Mouse (Mus musculus): ENCODE results near the gene Atp5d. TPM values are rescaled to one million over a fixed set of nuclear protein-coding genes. Genes with fewer than 3 reads are reported as not detected.

The Atp5d gene
- total and polyA plus RNA-seq, 2 experiments from 2014 or later = 259 to 607 TPM

- WGBS = 18% methylated on average over 49 of the region's 55 CpGs
- DNase-seq (ENCODE audit: low spot score) (peak; percentile 83), ATAC-seq (ENCODE audit: low FRiP score) (peak; percentile 75)
- Histone ChIP-seq H3K27me3 (ENCODE audit: insufficient read depth, low read length) (no peaks in the 10 kb centered on the region), H3K27ac (ENCODE audit: low read depth, low read length) (peak overlapping the region; percentile 67), H3K9ac (replicated peaks; ENCODE audit: low read length, poor library complexity, severe bottlenecking) (no peak overlapping the region; the same call in 1 of the 2 replicates), H3K4me2 (ENCODE audit: low read depth, low read length, poor library complexity, severe bottlenecking) (peak overlapping the region; percentile 10; the same call in 1 of the 2 replicates), H3K4me1 (ENCODE audit: insufficient read depth, low read length) (peaks cover 10% of the 10 kb centered on the region; the same call in 1 of the 2 replicates), H3K9me3 (ENCODE audit: low read length) (no peaks in the 10 kb centered on the region), H3K4me3 (ENCODE audit: low read depth, low read length) (peak overlapping the region; percentile 7; the same call in 1 of the 2 replicates), H3K36me3 (ENCODE audit: insufficient read depth, low read length) (peaks cover 83% of the 10 kb centered on the region)
- TF ChIP-seq CTCF (IDR thresholded peaks at IDR 0.05) = peak; percentile 36; the same call in 1 of the 2 replicates
Measured at GRCm38 (mm10) chr10:80131316-80131951, 7.0 kb upstream of the Atp5d start.

- Histone ChIP-seq H3K27ac (ENCODE audit: low read depth, low read length) (peak overlapping the region; percentile 67), H3K4me1 (ENCODE audit: insufficient read depth, low read length) (peaks cover 15% of the 10 kb centered on the region), H3K9me3 (ENCODE audit: low read length) (no peaks in the 10 kb centered on the region), H3K4me3 (ENCODE audit: low read depth, low read length) (peak overlapping the region; percentile 7; the same call in 1 of the 2 replicates), H3K4me2 (ENCODE audit: low read depth, low read length, poor library complexity, severe bottlenecking) (peak overlapping the region; percentile 10; the same call in 1 of the 2 replicates), H3K27me3 (ENCODE audit: insufficient read depth, low read length) (no peaks in the 10 kb centered on the region), H3K36me3 (ENCODE audit: insufficient read depth, low read length) (peaks cover 77% of the 10 kb centered on the region), H3K9ac (replicated peaks; ENCODE audit: low read length, poor library complexity, severe bottlenecking) (no peak overlapping the region; the same call in 1 of the 2 replicates)
- ATAC-seq (ENCODE audit: low FRiP score) = 0 out of 2 replicates have a peak, but pooled peaks have one; percentile 33
- DNase-seq (ENCODE audit: low spot score) = peak; percentile 22
- WGBS = 22% methylated on average over 27 of the region's 27 CpGs
- TF ChIP-seq CTCF (IDR thresholded peaks at IDR 0.05) = no peak
Measured at GRCm38 (mm10) chr10:80131952-80132350, 6.5 kb upstream of the Atp5d start.

- WGBS = 63% methylated on average over 8 of the region's 8 CpGs
- Histone ChIP-seq H3K27me3 (ENCODE audit: insufficient read depth, low read length) (no peaks in the 10 kb centered on the region), H3K27ac (ENCODE audit: low read depth, low read length) (no peak overlapping the region), H3K4me2 (ENCODE audit: low read depth, low read length, poor library complexity, severe bottlenecking) (no peak overlapping the region), H3K4me3 (ENCODE audit: low read depth, low read length) (no peak overlapping the region), H3K36me3 (ENCODE audit: insufficient read depth, low read length) (peaks cover 65% of the 10 kb centered on the region), H3K9me3 (ENCODE audit: low read length) (no peaks in the 10 kb centered on the region), H3K4me1 (ENCODE audit: insufficient read depth, low read length) (peaks cover 20% of the 10 kb centered on the region), H3K9ac (replicated peaks; ENCODE audit: low read length, poor library complexity, severe bottlenecking) (no peak overlapping the region)
- TF ChIP-seq CTCF (IDR thresholded peaks at IDR 0.05) = peak; percentile 36
- ATAC-seq (ENCODE audit: low FRiP score) = no peak
- no peak for DNase-seq (ENCODE audit: low spot score)
Measured at GRCm38 (mm10) chr10:80133226-80133849, 5.1 kb upstream of the Atp5d start.

GRCm38 (mm10) chr10:80134421-80134820 lies 4.0 kb upstream of the Atp5d start:
- DNase-seq (ENCODE audit: low spot score) = no peak

GRCm38 (mm10) chr10:80135161-80135560 lies 3.3 kb upstream of the Atp5d start:
- H3K27me3 ChIP-seq (ENCODE audit: insufficient read depth, low read length) = no peaks in the 10 kb centered on the region
- peaks cover 20% of the 10 kb centered on the region for H3K4me1 ChIP-seq (ENCODE audit: insufficient read depth, low read length)
- no peak overlapping the region for H3K9ac ChIP-seq (replicated peaks; ENCODE audit: low read length, poor library complexity, severe bottlenecking)
- WGBS = 89% methylated on average over 10 of the region's 10 CpGs
- ATAC-seq (ENCODE audit: low FRiP score) (no peak), DNase-seq (ENCODE audit: low spot score) (no peak)
- H3K36me3 ChIP-seq (ENCODE audit: insufficient read depth, low read length) = peaks cover 47% of the 10 kb centered on the region
- H3K9me3 ChIP-seq (ENCODE audit: low read length) = no peaks in the 10 kb centered on the region
- H3K27ac ChIP-seq (ENCODE audit: low read depth, low read length) = no peak overlapping the region
- no peak for TF ChIP-seq CTCF (IDR thresholded peaks at IDR 0.05)
- no peak overlapping the region for H3K4me2 ChIP-seq (ENCODE audit: low read depth, low read length, poor library complexity, severe bottlenecking)
- H3K4me3 ChIP-seq (ENCODE audit: low read depth, low read length) = no peak overlapping the region

More at GRCm38 (mm10) chr10:80134421-80134820, 4.0 kb upstream of the Atp5d start:
- H3K27ac ChIP-seq (ENCODE audit: low read depth, low read length) = no peak overlapping the region
- no peaks in the 10 kb centered on the region for H3K9me3 ChIP-seq (ENCODE audit: low read length)
- H3K4me3 ChIP-seq (ENCODE audit: low read depth, low read length) = no peak overlapping the region
- no peak overlapping the region for H3K9ac ChIP-seq (replicated peaks; ENCODE audit: low read length, poor library complexity, severe bottlenecking)
- H3K4me2 ChIP-seq (ENCODE audit: low read depth, low read length, poor library complexity, severe bottlenecking) = no peak overlapping the region
- no peak for ATAC-seq (ENCODE audit: low FRiP score)
- 85% methylated on average over 9 of the region's 9 CpGs for whole genome bisulfite sequencing
- no peaks in the 10 kb centered on the region for H3K27me3 ChIP-seq (ENCODE audit: insufficient read depth, low read length)
- H3K4me1 ChIP-seq (ENCODE audit: insufficient read depth, low read length) = peaks cover 20% of the 10 kb centered on the region
- no peak for TF ChIP-seq CTCF (IDR thresholded peaks at IDR 0.05)
- peaks cover 54% of the 10 kb centered on the region for H3K36me3 ChIP-seq (ENCODE audit: insufficient read depth, low read length)

GRCm38 (mm10) chr10:80135641-80136040 lies 2.8 kb upstream of the Atp5d start:
- TF ChIP-seq CTCF (IDR thresholded peaks at IDR 0.05) = no peak
- ATAC-seq (ENCODE audit: low FRiP score) = no peak
- Histone ChIP-seq H3K36me3 (ENCODE audit: insufficient read depth, low read length) (peaks cover 44% of the 10 kb centered on the region), H3K27me3 (ENCODE audit: insufficient read depth, low read length) (no peaks in the 10 kb centered on the region), H3K4me1 (ENCODE audit: insufficient read depth, low read length) (peaks cover 20% of the 10 kb centered on the region), H3K9me3 (ENCODE audit: low read length) (no peaks in the 10 kb centered on the region), H3K9ac (replicated peaks; ENCODE audit: low read length, poor library complexity, severe bottlenecking) (no peak overlapping the region), H3K4me3 (ENCODE audit: low read depth, low read length) (no peak overlapping the region), H3K4me2 (ENCODE audit: low read depth, low read length, poor library complexity, severe bottlenecking) (no peak overlapping the region), H3K27ac (ENCODE audit: low read depth, low read length) (no peak overlapping the region)
- DNase-seq (ENCODE audit: low spot score) = no peak
- WGBS = 97% methylated on average over 1 of the region's 1 CpGs

All from midbrain, postnatal 0 days (tissue).